Mouse (Mus musculus) embryonic facial prominence, embryonic 10.5 days (tissue): ENCODE measurements around the gene St7l. TPM values are rescaled to one million over a fixed set of nuclear protein-coding genes. Genes with fewer than 3 reads are reported as not detected.
"Not testable (repeated sequence)": the region's sequence is repeated elsewhere in the genome, so short reads cannot be mapped to it uniquely, and the experiment has no call there.

Experiments used
- DNase-seq: peaks from one replicate; pipeline ENCODE4 v3.0.0-alpha.2; 2017; ENCODE audit warnings: low spot score
- H3K27ac ChIP-seq: fragments of 300-500 bp; sonication (generic); replicated peaks from 2 replicates; pipeline ENCODE4 v1.5.1; 2016; ENCODE audit warnings: mild to moderate bottlenecking
- H3K27me3 ChIP-seq: fragments of 300-500 bp; sonication (generic); replicated peaks from 2 replicates; pipeline ENCODE4 v1.6.1; 2016; ENCODE audit warnings: low read depth, mild to moderate bottlenecking; ENCODE audit not compliant: poor library complexity, severe bottlenecking
- H3K36me3 ChIP-seq: fragments of 300-500 bp; sonication (generic); replicated peaks from 2 replicates; pipeline ENCODE4 v1.6.1; 2016; ENCODE audit warnings: mild to moderate bottlenecking, moderate library complexity
- H3K4me1 ChIP-seq: fragments of 300-500 bp; sonication (generic); 2 replicates; pipeline ENCODE4 v1.6.1; 2016
- H3K4me3 ChIP-seq: fragments of 300-500 bp; sonication (generic); 2 replicates; pipeline ENCODE4 v1.5.1; 2016; ENCODE audit warnings: mild to moderate bottlenecking, moderate library complexity
- H3K9me3 ChIP-seq: fragments of 300-500 bp; sonication (generic); 2 replicates; pipeline ENCODE4 v1.6.1; 2016; ENCODE audit warnings: mild to moderate bottlenecking
- WGBS: fragments of 180-500 bp; shearing (Covaris S2); methylation state at CpG from one replicate; pipeline ENCODE4 v1.1.7; 2016; 5-methylcytosine and 5-hydroxymethylcytosine counted together
- polyA plus RNA-seq: library from polyadenylated mRNA; unstranded; fragments of >200 nt; fragmentation: Nextera tagmentation; extraction: Ambion mirVana; gene quantifications from 2 replicates; pipeline ENCODE4 v1.2.1, GENCODE M21; 2016

The St7l gene
- polyA plus RNA-seq, 1 experiment from 2014 or later, result 31.7 TPM

DNA sequence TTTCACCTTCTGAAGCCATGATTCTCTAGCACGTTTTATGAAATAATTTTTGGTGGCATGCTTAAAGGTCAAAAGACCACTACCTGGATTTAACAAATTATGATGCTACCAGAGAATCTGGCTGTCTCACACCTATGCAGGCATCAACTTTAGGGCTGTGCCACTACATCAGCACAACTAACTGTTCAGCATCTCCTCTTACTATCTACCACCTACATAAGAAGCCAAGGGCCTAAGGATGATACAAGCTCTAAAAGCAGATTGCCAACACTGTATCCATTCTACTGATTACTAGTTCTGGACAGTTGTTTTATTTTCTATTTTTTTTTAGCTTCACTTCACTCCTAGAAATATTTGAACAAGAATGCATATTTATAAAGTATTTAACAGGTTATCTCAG is 9.3 kb upstream of the St7l start:
- H3K27me3 ChIP-seq, result no peaks in the 10 kb centered on the region
- 87% methylated on average over 1 of the region's 1 CpGs for WGBS
- H3K27ac ChIP-seq, result no peak overlapping the region
- no peak overlapping the region for H3K4me3 ChIP-seq
- peaks cover 55% of the 10 kb centered on the region for H3K36me3 ChIP-seq
- H3K4me1 ChIP-seq, result no peaks in the 10 kb centered on the region
- no peaks in the 10 kb centered on the region for H3K9me3 ChIP-seq
- no peak for DNase-seq

GRCm38 (mm10) chr3:104854866-104855265 is 8.9 kb upstream of the St7l start:
- no peak for DNase-seq
- Histone ChIP-seq H3K27ac (no peak overlapping the region), H3K9me3 (no peaks in the 10 kb centered on the region), H3K36me3 (peaks cover 52% of the 10 kb centered on the region), H3K27me3 (no peaks in the 10 kb centered on the region), H3K4me1 (no peaks in the 10 kb centered on the region), H3K4me3 (no peak overlapping the region)

- Histone ChIP-seq H3K9me3 (no peaks in the 10 kb centered on the region), H3K27ac (no peak overlapping the region), H3K4me3 (no peak overlapping the region), H3K36me3 (peaks cover 44% of the 10 kb centered on the region), H3K27me3 (no peaks in the 10 kb centered on the region), H3K4me1 (0 out of 2 replicates have a peak, but pooled peaks cover 2% of the 10 kb centered on the region)
- 82% methylated on average over 1 of the region's 1 CpGs for WGBS
- no peak for DNase-seq
Observed at GRCm38 (mm10) chr3:104856106-104856505, 7.7 kb upstream of the St7l start.

GRCm38 (mm10) chr3:104858560-104858959 is 5.2 kb upstream of the St7l start:
- Histone ChIP-seq H3K4me3 (no peak overlapping the region), H3K36me3 (peaks cover 40% of the 10 kb centered on the region), H3K27me3 (no peaks in the 10 kb centered on the region), H3K4me1 (peaks cover 21% of the 10 kb centered on the region), H3K27ac (no peak overlapping the region), H3K9me3 (no peaks in the 10 kb centered on the region)
- no peak for DNase-seq
- WGBS, result 100% methylated on average over 1 of the region's 1 CpGs

DNA sequence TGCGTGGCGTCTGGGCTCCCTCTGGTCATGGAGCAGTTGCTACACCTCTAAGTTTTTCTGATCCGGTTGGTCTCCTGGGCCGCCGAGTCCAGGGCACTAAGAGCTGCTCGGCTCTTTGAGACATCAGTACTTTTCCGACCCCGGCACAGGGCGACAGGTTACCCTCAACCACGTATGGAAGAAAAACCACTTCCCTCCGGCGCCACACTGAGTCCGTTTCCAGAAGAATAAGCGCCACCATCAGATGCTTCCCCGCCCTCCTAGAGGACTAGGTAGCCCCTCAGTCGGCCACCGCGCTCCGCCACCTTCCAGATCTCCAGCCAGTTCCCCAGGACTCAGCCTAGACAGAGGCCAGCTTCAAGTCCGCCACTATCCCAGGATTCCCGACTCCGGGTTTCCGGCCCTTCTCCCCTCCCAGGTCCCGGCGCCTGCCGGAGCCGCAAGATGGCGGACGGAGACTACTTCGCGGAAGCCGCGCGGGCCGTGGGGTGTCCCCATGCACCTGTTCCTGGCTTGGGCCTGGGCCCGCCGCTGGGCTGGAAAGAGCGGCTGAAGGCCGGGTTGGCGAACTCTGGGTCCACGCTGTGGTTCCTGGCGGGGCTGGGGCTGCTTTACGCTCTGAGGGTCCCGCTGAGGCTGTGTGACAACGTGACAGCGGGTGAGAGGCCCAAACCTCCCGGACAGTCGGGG is 991 bp downstream of the St7l start:
- DNase-seq, result peak; percentile 89
- Histone ChIP-seq H3K9me3 (no peaks in the 10 kb centered on the region), H3K4me1 (peaks cover 34% of the 10 kb centered on the region), H3K36me3 (peaks cover 16% of the 10 kb centered on the region), H3K27me3 (no peaks in the 10 kb centered on the region), H3K27ac (peak overlapping the region; percentile 97), H3K4me3 (peak overlapping the region; percentile 98)
- WGBS, result under 1% methylated on average over 48 of the region's 48 CpGs

DNA sequence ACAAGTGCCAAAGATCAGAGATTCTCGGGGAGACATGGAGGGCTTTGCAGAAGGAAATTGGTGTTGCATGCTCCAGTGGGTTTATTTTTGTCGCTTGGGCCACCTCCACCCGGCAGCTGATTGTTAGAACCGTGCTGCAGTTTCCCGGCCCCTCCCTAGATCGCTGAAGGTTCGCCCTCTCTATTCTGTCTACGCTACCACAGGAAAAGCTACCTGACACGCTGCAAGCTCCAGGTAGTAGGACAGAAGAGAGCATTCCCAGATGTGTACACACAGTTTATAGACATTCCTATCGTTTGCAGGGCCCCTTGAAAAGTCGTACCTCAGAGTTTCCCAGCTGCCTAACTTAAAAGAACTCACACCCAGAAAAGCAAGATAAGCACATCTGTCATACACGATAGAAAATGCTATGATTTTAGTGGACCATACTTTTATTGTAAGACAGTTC is 1.6 kb downstream of the St7l start:
- Histone ChIP-seq H3K9me3 (no peaks in the 10 kb centered on the region), H3K27me3 (no peaks in the 10 kb centered on the region), H3K4me1 (peaks cover 34% of the 10 kb centered on the region), H3K27ac (peak overlapping the region; percentile 97), H3K36me3 (peaks cover 22% of the 10 kb centered on the region), H3K4me3 (peak overlapping the region; percentile 98)
- no peak for DNase-seq
- WGBS, result 2% methylated on average over 12 of the region's 12 CpGs

- H3K4me3 ChIP-seq, result peak overlapping the region; percentile 98; the same call in 1 of the 2 replicates
- H3K27me3 ChIP-seq, DNase-seq, H3K9me3 ChIP-seq, H3K27ac ChIP-seq: not testable (repeated sequence)
- H3K4me1 ChIP-seq, result peaks cover 28% of the 10 kb centered on the region
- peaks cover 35% of the 10 kb centered on the region for H3K36me3 ChIP-seq
Observed at GRCm38 (mm10) chr3:104866674-104867073, 2.9 kb downstream of the St7l start.

DNA sequence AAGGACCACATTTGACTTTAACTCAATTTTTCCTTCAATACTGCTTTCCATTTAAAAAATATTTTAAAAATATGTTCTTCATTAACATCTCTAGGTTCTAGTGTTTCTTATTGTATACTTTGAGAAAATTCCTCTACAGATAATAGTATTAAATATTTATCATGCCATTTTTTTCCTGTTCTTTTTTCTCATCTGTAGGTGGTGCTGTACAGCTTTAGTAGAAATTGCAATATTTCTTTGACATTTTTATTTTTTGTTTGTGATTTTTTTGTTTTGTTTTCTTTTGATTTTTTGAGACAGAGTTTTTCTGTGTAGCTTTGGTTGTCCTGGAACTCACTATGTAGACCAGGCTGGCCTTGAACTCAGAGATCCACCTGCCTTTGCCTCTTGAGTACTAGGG is 5.8 kb downstream of the St7l start:
- Histone ChIP-seq H3K4me3 (no peak overlapping the region), H3K4me1 (peaks cover 12% of the 10 kb centered on the region), H3K36me3 (peaks cover 61% of the 10 kb centered on the region), H3K9me3 (no peaks in the 10 kb centered on the region), H3K27me3 (no peaks in the 10 kb centered on the region), H3K27ac (no peak overlapping the region)
- no peak for DNase-seq

GRCm38 (mm10) chr3:104888585-104888984 is 24.8 kb downstream of the St7l start:
- no peaks in the 10 kb centered on the region for H3K27me3 ChIP-seq
- H3K27ac ChIP-seq, result no peak overlapping the region
- no peak overlapping the region for H3K4me3 ChIP-seq
- no peak for DNase-seq
- no peaks in the 10 kb centered on the region for H3K4me1 ChIP-seq
- peaks cover 76% of the 10 kb centered on the region for H3K36me3 ChIP-seq
- H3K9me3 ChIP-seq, result no peaks in the 10 kb centered on the region
- 88% methylated on average over 3 of the region's 3 CpGs for WGBS

- no peaks in the 10 kb centered on the region for H3K27me3 ChIP-seq
- DNase-seq, result no peak
- H3K36me3 ChIP-seq, result peaks cover 82% of the 10 kb centered on the region
- H3K9me3 ChIP-seq, result no peaks in the 10 kb centered on the region
- H3K4me3 ChIP-seq, result no peak overlapping the region
- no peaks in the 10 kb centered on the region for H3K4me1 ChIP-seq
- 86% methylated on average over 3 of the region's 3 CpGs for WGBS
- no peak overlapping the region for H3K27ac ChIP-seq
Observed at GRCm38 (mm10) chr3:104896141-104896540, 32.3 kb downstream of the St7l start.

DNA sequence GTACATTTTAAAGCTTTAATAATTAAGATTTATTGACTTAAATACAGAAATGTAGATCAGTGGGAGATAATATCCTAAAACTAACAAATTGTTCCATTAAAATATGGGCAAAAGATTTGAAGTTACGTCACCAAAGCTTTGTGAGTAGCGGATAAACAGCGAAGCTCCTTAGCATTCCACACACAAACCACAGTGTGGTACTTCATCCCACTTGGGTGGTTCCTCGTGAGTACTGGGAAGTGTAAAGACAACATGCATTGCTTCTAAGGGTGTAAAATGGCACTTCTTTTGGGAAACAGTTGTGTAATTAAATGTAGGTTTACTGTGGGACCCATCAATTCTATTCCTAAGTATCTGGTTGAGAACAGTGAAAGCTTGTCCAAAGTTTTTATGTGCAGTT is 37.3 kb downstream of the St7l start:
- Histone ChIP-seq H3K27me3 (no peaks in the 10 kb centered on the region), H3K9me3 (no peaks in the 10 kb centered on the region), H3K4me3 (no peak overlapping the region), H3K27ac (no peak overlapping the region), H3K4me1 (no peaks in the 10 kb centered on the region), H3K36me3 (peaks cover 67% of the 10 kb centered on the region)
- DNase-seq, result no peak
- 89% methylated on average over 4 of the region's 4 CpGs for WGBS

- Histone ChIP-seq H3K4me1 (no peaks in the 10 kb centered on the region), H3K36me3 (peaks cover 39% of the 10 kb centered on the region), H3K9me3 (no peaks in the 10 kb centered on the region), H3K27ac (no peak overlapping the region), H3K4me3 (no peak overlapping the region), H3K27me3 (no peaks in the 10 kb centered on the region)
- WGBS, result 93% methylated on average over 4 of the region's 4 CpGs
- no peak for DNase-seq
Observed at GRCm38 (mm10) chr3:104905389-104905788, 41.6 kb downstream of the St7l start.

GRCm38 (mm10) chr3:104906007-104906406 is 42.2 kb downstream of the St7l start:
- Histone ChIP-seq H3K4me1 (no peaks in the 10 kb centered on the region), H3K27ac (no peak overlapping the region), H3K9me3 (no peaks in the 10 kb centered on the region), H3K27me3 (no peaks in the 10 kb centered on the region), H3K36me3 (peaks cover 42% of the 10 kb centered on the region), H3K4me3 (no peak overlapping the region)
- 83% methylated on average over 3 of the region's 3 CpGs for WGBS
- DNase-seq, result no peak
